Mouse (Mus musculus): ENCODE data around the gene Cabp1. TPM values are rescaled to one million over a fixed set of nuclear protein-coding genes. Genes with fewer than 3 reads are reported as not detected.
"Not testable (repeated sequence)": the region's sequence is repeated elsewhere in the genome, so short reads cannot be mapped to it uniquely, and the experiment has no call there.

Cabp1 gene
- total and polyA plus RNA-seq, 3 experiments = 0.27 TPM; not detected in 2

DNA sequence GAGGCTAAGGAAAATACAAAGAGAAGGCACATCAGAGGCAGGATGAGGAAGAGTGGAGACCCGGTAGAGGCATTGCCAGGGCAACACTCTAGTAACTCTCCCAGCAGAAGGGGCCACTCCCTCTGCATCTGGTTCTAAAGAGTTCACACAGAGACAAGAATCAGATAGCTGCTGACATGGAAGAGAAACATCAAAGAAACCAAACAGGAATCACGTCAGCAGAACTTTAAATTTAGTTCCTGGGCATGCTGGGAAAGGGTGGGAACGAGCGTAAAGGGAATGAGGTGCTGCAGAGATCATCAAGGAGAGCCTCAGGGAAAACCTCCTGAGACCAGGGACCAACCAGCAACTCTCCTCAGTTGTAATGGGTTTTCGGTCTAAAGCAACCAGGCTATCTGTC is 43.2 kb downstream of the Cabp1 start:
- Histone ChIP-seq H3K36me3 (replicated peaks) (peaks cover 95% of the 10 kb centered on the region), H3K9me3 (replicated peaks) (no peaks in the 10 kb centered on the region), H3K4me3 (ENCODE audit: low read depth, low read length) (no peak overlapping the region), H3K4me1 (ENCODE audit: insufficient read depth, low read depth, low read length) (peaks cover 88% of the 10 kb centered on the region), H3K27me3 (ENCODE audit: insufficient read depth, low read length) (no peaks in the 10 kb centered on the region)
- ATAC-seq (ENCODE audit: extremely low read depth, insufficient number of reproducible peaks, low FRiP score, poor library complexity, severe bottlenecking) (no peak), DNase-seq (ENCODE audit: low spot score) (no peak)
- TF ChIP-seq TAL1 (conservative IDR thresholded peaks at IDR 0.05; ENCODE audit: low read depth, low read length) = no peak
- TF ChIP-seq CTCF (IDR thresholded peaks at IDR 0.05; ENCODE audit: low read depth, low read length) = no peak
- TF ChIP-seq GATA1 (IDR thresholded peaks at IDR 0.05; ENCODE audit: borderline replicate concordance, low read length) = no peak
- TF ChIP-seq POLR2AphosphoS5 (IDR thresholded peaks at IDR 0.05; ENCODE audit: insufficient replicate concordance, low read depth, low read length) = no peak
- no peak for TF ChIP-seq GATA2 (IDR thresholded peaks at IDR 0.05; ENCODE audit: borderline replicate concordance, low read depth, low read length)

DNA sequence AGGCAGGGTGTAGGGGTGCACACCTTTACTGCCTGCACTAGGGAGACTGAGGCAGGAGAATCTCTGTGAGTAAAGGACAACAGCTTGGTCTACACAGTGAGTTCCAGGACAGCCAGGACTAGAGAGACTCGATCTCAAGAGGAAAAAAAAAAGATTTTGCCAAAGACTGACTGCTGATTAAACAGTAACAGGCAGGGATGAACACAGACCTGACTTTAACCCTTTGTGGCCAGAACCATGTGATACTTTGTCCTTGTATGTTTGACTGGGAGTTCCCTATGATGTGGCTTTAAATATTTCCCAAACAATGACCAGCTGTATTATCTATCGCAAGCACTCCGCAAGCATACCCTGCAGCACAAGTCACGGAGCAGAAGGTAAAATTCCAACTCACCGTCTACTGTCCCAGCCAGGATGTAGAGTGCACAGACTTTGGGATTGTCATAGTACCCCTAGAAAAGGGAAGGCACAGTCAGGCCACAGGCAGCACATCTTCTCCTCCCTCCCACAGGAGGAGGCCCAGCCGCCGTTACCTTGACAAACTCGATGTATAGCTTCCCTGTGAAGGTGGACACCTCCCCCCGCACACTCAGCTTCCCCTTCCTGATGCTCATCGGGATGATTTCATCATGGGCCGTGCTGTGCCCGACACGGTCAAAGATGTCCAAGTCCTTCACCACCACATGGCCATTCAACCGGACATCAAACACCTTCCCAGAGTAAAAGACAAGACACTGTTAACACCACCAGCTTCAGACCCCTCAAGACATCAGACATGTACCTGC is 44.3 kb downstream of the Cabp1 start:
- DNase-seq (ENCODE audit: low spot score) = no peak
- Histone ChIP-seq H3K4me3 (ENCODE audit: low read depth, low read length) (no peak overlapping the region), H3K9me3 (replicated peaks) (no peaks in the 10 kb centered on the region), H3K36me3 (replicated peaks) (peaks cover 97% of the 10 kb centered on the region), H3K4me1 (ENCODE audit: insufficient read depth, low read depth, low read length) (peaks cover 84% of the 10 kb centered on the region), H3K27me3 (ENCODE audit: insufficient read depth, low read length) (no peaks in the 10 kb centered on the region)
- TF ChIP-seq TAL1 (conservative IDR thresholded peaks at IDR 0.05; ENCODE audit: low read depth, low read length) (no peak), CTCF (IDR thresholded peaks at IDR 0.05; ENCODE audit: low read depth, low read length) (no peak)
- ATAC-seq (ENCODE audit: extremely low read depth, insufficient number of reproducible peaks, low FRiP score, poor library complexity, severe bottlenecking) = no peak

- not testable (repeated sequence) for H3K4me3 ChIP-seq (ENCODE audit: low read depth, low read length); H3K9me3 ChIP-seq (replicated peaks); DNase-seq (ENCODE audit: low spot score); ATAC-seq (ENCODE audit: extremely low read depth, insufficient number of reproducible peaks, low FRiP score, poor library complexity, severe bottlenecking); H3K27me3 ChIP-seq (ENCODE audit: insufficient read depth, low read length)
- Histone ChIP-seq H3K36me3 (replicated peaks) (peaks cover 98% of the 10 kb centered on the region), H3K4me1 (ENCODE audit: insufficient read depth, low read depth, low read length) (peaks cover 80% of the 10 kb centered on the region)
These were observed 45.3 kb downstream of the Cabp1 start for GRCm38 (mm10) chr5:115148872-115149271.

DNA sequence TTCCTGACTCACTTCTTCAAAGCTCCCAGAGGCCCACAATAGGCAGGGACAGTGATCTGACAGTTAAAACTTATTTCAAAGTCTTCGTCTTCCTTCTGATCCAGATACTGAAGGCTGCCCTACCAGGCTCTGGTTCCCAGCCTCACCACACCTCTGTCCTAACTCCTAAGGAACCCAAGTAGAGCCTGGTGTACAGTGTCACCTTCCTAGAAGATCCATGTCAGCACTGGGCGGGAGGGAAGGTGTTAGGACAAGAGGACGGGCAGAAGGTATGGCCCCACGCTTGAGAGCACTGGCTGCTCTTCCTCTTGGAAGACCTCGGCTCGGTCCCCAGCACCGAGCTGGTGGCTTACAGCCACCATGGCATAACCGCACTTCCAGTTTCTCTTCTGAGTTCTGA is 45.8 kb downstream of the Cabp1 start:
- no peaks in the 10 kb centered on the region for H3K27me3 ChIP-seq (ENCODE audit: insufficient read depth, low read length)
- H3K9me3 ChIP-seq (replicated peaks) = no peaks in the 10 kb centered on the region
- H3K4me3 ChIP-seq (ENCODE audit: low read depth, low read length) = no peak overlapping the region
- peaks cover 79% of the 10 kb centered on the region for H3K4me1 ChIP-seq (ENCODE audit: insufficient read depth, low read depth, low read length)
- no peak for ATAC-seq (ENCODE audit: extremely low read depth, insufficient number of reproducible peaks, low FRiP score, poor library complexity, severe bottlenecking)
- TF ChIP-seq GATA1 (IDR thresholded peaks at IDR 0.05; ENCODE audit: borderline replicate concordance, low read length) (no peak), TAL1 (conservative IDR thresholded peaks at IDR 0.05; ENCODE audit: low read depth, low read length) (no peak), CTCF (IDR thresholded peaks at IDR 0.05; ENCODE audit: low read depth, low read length) (no peak), POLR2AphosphoS5 (IDR thresholded peaks at IDR 0.05; ENCODE audit: insufficient replicate concordance, low read depth, low read length) (no peak), GATA2 (IDR thresholded peaks at IDR 0.05; ENCODE audit: borderline replicate concordance, low read depth, low read length) (no peak)
- no peak for DNase-seq (ENCODE audit: low spot score)
- peaks cover 98% of the 10 kb centered on the region for H3K36me3 ChIP-seq (replicated peaks)

DNA sequence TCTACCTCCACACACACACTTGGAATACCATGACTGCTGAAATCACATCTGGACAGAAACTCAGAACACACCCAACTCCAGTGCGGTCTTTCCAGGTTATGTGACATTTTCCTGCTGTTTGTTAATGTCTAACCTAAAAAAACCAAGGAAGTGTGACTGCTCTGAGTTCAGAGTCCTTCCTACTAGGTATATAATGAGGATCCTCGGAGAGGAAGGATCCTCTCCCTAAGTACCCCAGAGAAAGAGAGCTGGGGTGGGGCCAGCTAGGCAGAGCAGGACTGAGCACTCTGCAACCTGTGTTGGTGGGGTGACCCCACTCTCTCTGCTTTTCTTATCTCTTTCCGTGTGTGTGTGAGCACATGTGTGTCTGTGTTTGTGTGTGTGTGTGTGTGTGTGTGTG is 46.8 kb downstream of the Cabp1 start:
- no peaks in the 10 kb centered on the region for H3K27me3 ChIP-seq (ENCODE audit: insufficient read depth, low read length)
- no peaks in the 10 kb centered on the region for H3K9me3 ChIP-seq (replicated peaks)
- H3K36me3 ChIP-seq (replicated peaks) = peaks cover 98% of the 10 kb centered on the region
- no peak for TF ChIP-seq CTCF (IDR thresholded peaks at IDR 0.05; ENCODE audit: low read depth, low read length)
- no peak for TF ChIP-seq POLR2AphosphoS5 (IDR thresholded peaks at IDR 0.05; ENCODE audit: insufficient replicate concordance, low read depth, low read length)
- no peak for TF ChIP-seq GATA1 (IDR thresholded peaks at IDR 0.05; ENCODE audit: borderline replicate concordance, low read length)
- no peak for TF ChIP-seq GATA2 (IDR thresholded peaks at IDR 0.05; ENCODE audit: borderline replicate concordance, low read depth, low read length)
- TF ChIP-seq TAL1 (conservative IDR thresholded peaks at IDR 0.05; ENCODE audit: low read depth, low read length) = no peak
- DNase-seq (ENCODE audit: low spot score) = no peak
- no peak overlapping the region for H3K4me3 ChIP-seq (ENCODE audit: low read depth, low read length)
- no peak for ATAC-seq (ENCODE audit: extremely low read depth, insufficient number of reproducible peaks, low FRiP score, poor library complexity, severe bottlenecking)
- peaks cover 76% of the 10 kb centered on the region for H3K4me1 ChIP-seq (ENCODE audit: insufficient read depth, low read depth, low read length)

GRCm38 (mm10) chr5:115146747-115147130 is 47.4 kb downstream of the Cabp1 start:
- Histone ChIP-seq H3K9me3 (replicated peaks) (no peaks in the 10 kb centered on the region), H3K4me3 (ENCODE audit: low read depth, low read length) (no peak overlapping the region), H3K4me1 (ENCODE audit: insufficient read depth, low read depth, low read length) (peaks cover 73% of the 10 kb centered on the region), H3K27me3 (ENCODE audit: insufficient read depth, low read length) (no peaks in the 10 kb centered on the region), H3K36me3 (replicated peaks) (peaks cover 97% of the 10 kb centered on the region)
- TF ChIP-seq CTCF (IDR thresholded peaks at IDR 0.05; ENCODE audit: low read depth, low read length) = no peak
- TF ChIP-seq POLR2AphosphoS5 (IDR thresholded peaks at IDR 0.05; ENCODE audit: insufficient replicate concordance, low read depth, low read length) = no peak
- TF ChIP-seq GATA2 (IDR thresholded peaks at IDR 0.05; ENCODE audit: borderline replicate concordance, low read depth, low read length) = no peak
- TF ChIP-seq GATA1 (IDR thresholded peaks at IDR 0.05; ENCODE audit: borderline replicate concordance, low read length) = no peak
- TF ChIP-seq TAL1 (conservative IDR thresholded peaks at IDR 0.05; ENCODE audit: low read depth, low read length) = no peak
- ATAC-seq (ENCODE audit: extremely low read depth, insufficient number of reproducible peaks, low FRiP score, poor library complexity, severe bottlenecking) (no peak), DNase-seq (ENCODE audit: low spot score) (no peak)
